Mouse (Mus musculus): ENCODE measurements around the gene Gtf2i. TPM values are rescaled to one million over a fixed set of nuclear protein-coding genes. Genes with fewer than 3 reads are reported as not detected.

Gtf2i gene
- polyA plus RNA-seq, 1 experiment from 2014 or later: 182 TPM

DNA sequence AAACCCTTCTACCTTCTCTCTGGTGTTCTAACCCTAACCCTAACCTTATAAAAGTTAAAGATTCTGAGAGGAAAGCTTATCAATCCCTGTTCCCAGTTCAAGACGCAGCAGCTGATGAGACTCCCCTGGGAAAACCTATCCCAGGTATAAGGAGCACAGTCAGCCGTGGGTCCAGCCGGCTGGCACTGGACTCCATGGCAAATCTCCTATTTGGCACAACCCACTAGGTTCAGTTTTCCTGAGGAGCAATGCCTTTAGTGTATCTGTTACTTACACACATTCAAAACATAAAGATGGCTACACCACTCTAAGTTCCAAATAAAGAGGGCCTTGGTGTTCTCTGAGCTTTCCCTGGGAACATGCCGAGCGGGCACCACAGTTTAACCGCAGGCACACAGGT is 23.5 kb downstream of the Gtf2i start:
- H3K4me2 ChIP-seq (replicated peaks): no peak overlapping the region
- no peak overlapping the region for H3K27ac ChIP-seq (replicated peaks)
- H3K9me3 ChIP-seq: no peaks in the 10 kb centered on the region
- H3K4me1 ChIP-seq: peaks cover 5% of the 10 kb centered on the region; the same call in 1 of the 2 replicates
- 92% methylated on average over 6 of the region's 6 CpGs for WGBS
- peaks cover 84% of the 10 kb centered on the region for H3K36me3 ChIP-seq
- no peaks in the 10 kb centered on the region for H3K27me3 ChIP-seq
- H3K4me3 ChIP-seq: no peak overlapping the region
- H3K9ac ChIP-seq (replicated peaks): no peak overlapping the region
- ATAC-seq (replicated peaks): no peak

DNA sequence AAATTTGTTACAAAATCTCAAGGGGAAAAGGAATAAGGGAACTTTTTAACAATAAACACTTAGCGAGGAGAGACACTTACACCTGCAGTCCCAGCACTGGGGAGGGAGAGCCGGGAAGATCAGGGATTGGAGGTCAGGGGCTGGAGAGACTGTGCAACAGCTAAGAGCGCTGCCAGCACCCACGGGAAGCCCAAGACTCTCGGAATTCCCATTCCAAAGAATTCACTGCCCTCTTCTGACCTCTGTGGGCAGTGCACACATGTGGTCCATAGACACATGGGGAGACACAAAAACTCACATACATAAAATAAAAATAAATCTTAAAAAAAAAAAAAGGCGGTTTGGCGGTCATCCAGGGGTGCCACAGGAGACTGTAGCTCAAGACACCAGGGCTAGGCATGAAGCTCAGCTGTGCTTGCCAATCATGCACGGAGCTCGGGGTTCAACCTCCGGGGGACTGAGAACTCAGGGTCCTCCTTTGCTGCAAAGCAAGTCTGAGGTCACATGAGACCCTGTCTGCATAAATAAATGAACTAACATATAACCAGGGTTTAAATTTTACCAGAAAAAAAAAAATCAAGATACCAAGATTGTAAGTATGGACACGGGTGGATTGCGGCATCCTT is 24.5 kb downstream of the Gtf2i start:
- Histone ChIP-seq H3K36me3 (peaks cover 87% of the 10 kb centered on the region), H3K4me1 (no peaks in the 10 kb centered on the region), H3K9me3 (no peaks in the 10 kb centered on the region), H3K27me3 (no peaks in the 10 kb centered on the region), H3K4me2 (replicated peaks) (no peak overlapping the region), H3K9ac (replicated peaks) (no peak overlapping the region), H3K4me3 (no peak overlapping the region), H3K27ac (replicated peaks) (no peak overlapping the region)
- no peak for ATAC-seq (replicated peaks)
- 91% methylated on average over 12 of the region's 12 CpGs for WGBS

DNA sequence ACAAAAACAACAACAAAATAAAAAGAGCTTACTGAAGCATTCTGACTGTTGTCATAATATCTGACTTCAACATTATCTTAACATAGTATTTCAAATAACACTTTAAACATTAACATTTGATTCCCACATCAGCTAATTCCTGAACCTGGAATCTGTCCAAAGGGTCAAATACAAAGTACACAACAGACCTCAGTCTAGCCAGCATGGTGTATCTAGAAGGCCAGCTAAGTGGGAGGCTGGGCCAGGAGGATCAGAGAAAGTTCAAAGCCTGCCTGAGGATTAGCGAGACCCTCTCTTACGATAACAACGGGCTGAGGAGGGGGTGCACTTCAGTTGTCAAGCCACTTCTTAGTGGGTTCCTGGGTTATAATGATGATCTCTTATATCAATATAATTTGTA is 26.5 kb downstream of the Gtf2i start:
- no peaks in the 10 kb centered on the region for H3K4me1 ChIP-seq
- no peak for ATAC-seq (replicated peaks)
- H3K9me3 ChIP-seq: no peaks in the 10 kb centered on the region
- no peak overlapping the region for H3K4me3 ChIP-seq
- WGBS: 83% methylated on average over 3 of the region's 3 CpGs
- H3K27me3 ChIP-seq: no peaks in the 10 kb centered on the region
- H3K36me3 ChIP-seq: peaks cover 94% of the 10 kb centered on the region
- H3K27ac ChIP-seq (replicated peaks): no peak overlapping the region
- H3K4me2 ChIP-seq (replicated peaks): no peak overlapping the region
- H3K9ac ChIP-seq (replicated peaks): no peak overlapping the region

DNA sequence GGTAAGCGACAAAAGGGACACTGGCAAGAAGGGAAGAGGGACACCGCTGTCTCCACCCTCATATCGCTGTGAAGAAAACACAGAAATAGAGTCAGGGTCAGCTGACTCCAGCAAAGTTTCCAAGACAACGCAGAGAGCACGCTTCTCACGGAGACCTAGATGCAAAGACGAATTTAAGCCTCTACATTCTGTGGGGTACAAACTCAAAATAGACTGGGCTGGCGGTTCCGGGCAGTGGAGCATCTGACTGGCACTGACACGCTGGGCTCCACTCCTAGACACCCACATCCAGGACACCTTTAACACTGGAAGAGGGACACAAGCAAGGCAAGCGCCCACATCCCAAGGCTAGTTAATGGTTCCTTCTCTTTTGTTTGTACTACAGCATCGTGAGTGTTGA is 29.6 kb downstream of the Gtf2i start:
- H3K9ac ChIP-seq (replicated peaks): no peak overlapping the region
- H3K27me3 ChIP-seq: no peaks in the 10 kb centered on the region
- H3K4me2 ChIP-seq (replicated peaks): no peak overlapping the region
- no peak overlapping the region for H3K27ac ChIP-seq (replicated peaks)
- peaks cover 82% of the 10 kb centered on the region for H3K36me3 ChIP-seq
- no peaks in the 10 kb centered on the region for H3K4me1 ChIP-seq
- no peaks in the 10 kb centered on the region for H3K9me3 ChIP-seq
- no peak overlapping the region for H3K4me3 ChIP-seq
- 95% methylated on average over 12 of the region's 12 CpGs for WGBS
- ATAC-seq (replicated peaks): no peak

DNA sequence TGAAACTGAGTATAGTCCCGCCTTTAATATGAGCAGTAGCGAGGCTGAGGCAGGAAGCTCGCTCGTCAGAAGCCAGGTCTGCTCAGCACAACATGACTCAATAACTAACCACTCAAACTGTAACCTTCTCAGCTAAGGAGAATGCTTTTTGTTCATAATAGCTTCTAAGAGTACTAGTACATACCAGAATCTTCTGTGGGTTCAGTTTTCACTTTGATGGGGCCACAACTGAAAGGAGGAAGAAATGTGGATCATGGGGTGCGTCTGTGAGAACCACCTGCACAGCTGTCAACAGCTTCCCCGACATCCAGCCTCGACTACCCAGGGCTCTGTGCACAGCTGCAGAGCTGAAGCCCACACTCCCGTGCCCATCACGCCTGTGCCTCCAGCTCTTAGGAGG is 32.0 kb downstream of the Gtf2i start:
- no peak for ATAC-seq (replicated peaks)
- WGBS: 93% methylated on average over 9 of the region's 9 CpGs
- Histone ChIP-seq H3K27ac (replicated peaks) (no peak overlapping the region), H3K4me3 (no peak overlapping the region), H3K9me3 (no peaks in the 10 kb centered on the region), H3K36me3 (peaks cover 80% of the 10 kb centered on the region), H3K4me1 (no peaks in the 10 kb centered on the region), H3K9ac (replicated peaks) (no peak overlapping the region), H3K4me2 (replicated peaks) (no peak overlapping the region), H3K27me3 (no peaks in the 10 kb centered on the region)

DNA sequence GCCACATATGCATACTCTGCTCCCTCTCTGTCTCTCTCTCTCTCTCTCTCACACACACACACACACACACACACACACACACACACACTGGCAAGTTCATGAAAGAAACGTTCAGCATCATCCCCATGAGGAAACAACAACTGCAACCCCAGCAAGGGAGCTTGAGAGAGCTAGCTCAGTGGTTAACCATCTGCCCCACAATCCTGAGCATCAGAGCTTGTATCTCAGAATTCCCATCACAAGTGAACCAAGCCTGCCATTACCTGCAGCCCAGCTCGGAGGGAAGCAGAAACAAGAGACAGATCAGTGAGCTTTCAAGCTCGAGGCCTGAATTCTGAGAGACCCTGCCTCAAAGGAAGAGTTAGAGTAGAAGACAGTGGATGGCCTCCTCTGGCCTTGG is 32.5 kb downstream of the Gtf2i start:
- Histone ChIP-seq H3K9me3 (no peaks in the 10 kb centered on the region), H3K9ac (replicated peaks) (no peak overlapping the region), H3K4me1 (no peaks in the 10 kb centered on the region), H3K4me3 (no peak overlapping the region), H3K4me2 (replicated peaks) (no peak overlapping the region), H3K36me3 (peaks cover 80% of the 10 kb centered on the region), H3K27me3 (no peaks in the 10 kb centered on the region), H3K27ac (replicated peaks) (no peak overlapping the region)
- 79% methylated on average over 3 of the region's 3 CpGs for WGBS
- no peak for ATAC-seq (replicated peaks)

DNA sequence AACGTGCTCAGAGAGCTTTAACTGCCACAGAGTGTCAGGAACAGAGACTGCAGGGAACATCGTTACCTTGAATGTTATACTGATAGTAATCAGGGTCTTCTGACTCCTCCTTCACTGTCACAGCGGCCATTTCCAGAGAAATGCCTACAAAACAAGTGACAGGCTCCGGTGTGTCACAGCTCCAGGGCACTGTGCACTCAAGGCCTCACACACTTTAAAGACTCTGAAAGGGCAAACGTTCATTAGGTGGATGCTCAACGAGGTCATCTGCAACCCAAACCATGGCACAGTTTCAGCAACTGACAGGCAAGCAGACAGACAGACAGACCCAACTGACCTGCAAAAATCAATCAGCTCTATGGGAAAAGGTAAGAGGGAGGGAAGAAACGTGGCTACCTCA is 35.2 kb downstream of the Gtf2i start:
- Histone ChIP-seq H3K27me3 (no peaks in the 10 kb centered on the region), H3K36me3 (peaks cover 80% of the 10 kb centered on the region), H3K4me1 (no peaks in the 10 kb centered on the region), H3K27ac (replicated peaks) (no peak overlapping the region), H3K4me3 (no peak overlapping the region), H3K9me3 (no peaks in the 10 kb centered on the region), H3K9ac (replicated peaks) (no peak overlapping the region), H3K4me2 (replicated peaks) (no peak overlapping the region)
- 88% methylated on average over 7 of the region's 7 CpGs for WGBS
- ATAC-seq (replicated peaks): no peak

DNA sequence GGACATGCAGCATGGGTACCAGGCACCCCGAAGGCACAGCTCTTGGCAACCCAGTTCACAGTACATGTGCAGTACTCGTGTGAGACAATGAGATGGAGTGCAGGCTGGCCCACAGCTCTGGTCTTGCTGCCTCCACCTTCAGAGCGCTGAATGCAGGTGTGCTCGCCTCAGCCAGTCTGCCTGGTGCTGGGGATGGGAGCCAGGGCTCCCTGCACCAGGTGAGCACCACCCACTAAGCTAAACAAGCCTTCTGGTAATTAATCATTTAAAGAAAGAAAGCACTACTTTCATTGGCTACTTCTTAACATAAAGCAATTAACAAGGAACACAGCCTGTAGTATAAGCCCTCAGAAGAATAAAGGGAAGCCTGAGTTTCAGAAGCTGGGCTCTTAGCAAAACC is 37.5 kb downstream of the Gtf2i start:
- no peak for ATAC-seq (replicated peaks)
- 86% methylated on average over 4 of the region's 4 CpGs for WGBS
- peaks cover 81% of the 10 kb centered on the region for H3K36me3 ChIP-seq

DNA sequence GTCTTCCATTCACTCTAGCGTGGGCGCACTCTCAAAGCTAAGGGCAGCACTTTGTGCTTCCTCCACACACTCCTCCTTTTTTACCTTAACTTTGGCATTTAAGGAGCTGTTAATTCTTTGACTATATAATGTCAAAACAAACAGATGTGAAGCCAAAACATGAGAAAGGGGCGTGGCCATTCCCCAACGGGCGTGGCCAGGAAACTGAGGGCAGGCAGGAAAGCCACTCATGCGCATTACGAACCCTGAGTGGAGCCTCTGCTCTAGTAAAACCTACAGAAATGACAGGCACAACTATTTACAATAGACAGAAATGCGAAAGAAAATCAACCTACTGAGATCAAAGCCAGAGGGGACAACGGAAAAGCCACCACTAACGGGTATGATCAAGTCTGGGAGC is 39.0 kb downstream of the Gtf2i start:
- no peak overlapping the region for H3K4me2 ChIP-seq (replicated peaks)
- ATAC-seq (replicated peaks): no peak
- no peak overlapping the region for H3K9ac ChIP-seq (replicated peaks)
- WGBS: 83% methylated on average over 10 of the region's 10 CpGs
- no peak overlapping the region for H3K27ac ChIP-seq (replicated peaks)
- H3K4me3 ChIP-seq: no peak overlapping the region
- no peaks in the 10 kb centered on the region for H3K4me1 ChIP-seq
- H3K27me3 ChIP-seq: no peaks in the 10 kb centered on the region
- no peaks in the 10 kb centered on the region for H3K9me3 ChIP-seq
- H3K36me3 ChIP-seq: peaks cover 88% of the 10 kb centered on the region

More for the DNA sequence above, 37.5 kb downstream of the Gtf2i start:
- Histone ChIP-seq H3K9ac (replicated peaks) (no peak overlapping the region), H3K9me3 (no peaks in the 10 kb centered on the region), H3K4me2 (replicated peaks) (no peak overlapping the region), H3K4me3 (no peak overlapping the region), H3K4me1 (no peaks in the 10 kb centered on the region), H3K27me3 (no peaks in the 10 kb centered on the region), H3K27ac (replicated peaks) (no peak overlapping the region)

DNA sequence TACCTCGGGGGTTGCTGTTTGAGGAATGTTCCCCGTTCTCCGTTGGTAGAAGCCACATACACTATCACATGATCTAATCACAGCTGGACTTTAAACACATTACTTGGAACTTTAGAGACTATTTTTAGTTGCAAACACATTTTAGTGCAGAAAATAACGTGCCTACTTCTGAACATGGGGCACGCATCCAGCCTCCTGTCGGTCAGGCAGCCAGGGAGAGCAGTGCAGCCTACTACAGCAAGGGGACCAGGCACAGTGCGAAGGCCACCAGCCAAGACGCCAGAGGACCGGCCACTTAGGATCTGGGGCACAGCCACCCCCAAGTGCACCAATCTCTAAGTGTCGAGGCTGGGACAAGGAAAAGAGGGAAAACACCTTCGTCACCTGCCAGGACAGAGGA is 39.5 kb downstream of the Gtf2i start:
- H3K27ac ChIP-seq (replicated peaks): no peak overlapping the region
- no peak overlapping the region for H3K4me3 ChIP-seq
- no peak overlapping the region for H3K4me2 ChIP-seq (replicated peaks)
- no peaks in the 10 kb centered on the region for H3K9me3 ChIP-seq
- no peak overlapping the region for H3K9ac ChIP-seq (replicated peaks)
- H3K27me3 ChIP-seq: no peaks in the 10 kb centered on the region
- no peaks in the 10 kb centered on the region for H3K4me1 ChIP-seq
- no peak for ATAC-seq (replicated peaks)
- WGBS: 85% methylated on average over 11 of the region's 11 CpGs
- peaks cover 91% of the 10 kb centered on the region for H3K36me3 ChIP-seq

DNA sequence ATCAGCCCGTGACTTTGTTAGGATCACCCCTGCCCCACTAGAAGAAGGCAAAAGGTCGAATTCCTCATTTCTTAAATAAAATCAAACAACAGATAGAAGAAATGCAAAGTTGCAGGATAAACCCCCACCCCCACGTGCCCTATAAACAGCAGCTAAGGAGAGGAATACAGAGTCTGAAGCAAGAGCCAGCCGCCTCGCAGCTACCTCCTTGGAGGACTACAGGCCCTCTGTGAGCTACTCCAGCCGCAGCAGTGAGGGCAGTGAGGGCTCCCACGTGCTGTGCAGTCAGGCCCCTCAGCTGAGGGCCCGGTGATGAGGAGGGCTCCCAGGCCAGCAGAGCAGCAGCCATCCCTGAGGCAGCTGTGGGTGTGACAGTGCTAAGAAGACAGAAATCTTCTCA is 40.8 kb downstream of the Gtf2i start:
- Histone ChIP-seq H3K9me3 (no peaks in the 10 kb centered on the region), H3K4me2 (replicated peaks) (no peak overlapping the region), H3K4me1 (no peaks in the 10 kb centered on the region), H3K27ac (replicated peaks) (no peak overlapping the region), H3K9ac (replicated peaks) (no peak overlapping the region), H3K4me3 (no peak overlapping the region), H3K27me3 (no peaks in the 10 kb centered on the region), H3K36me3 (peaks cover 80% of the 10 kb centered on the region)
- ATAC-seq (replicated peaks): no peak
- WGBS: 85% methylated on average over 8 of the region's 8 CpGs

DNA sequence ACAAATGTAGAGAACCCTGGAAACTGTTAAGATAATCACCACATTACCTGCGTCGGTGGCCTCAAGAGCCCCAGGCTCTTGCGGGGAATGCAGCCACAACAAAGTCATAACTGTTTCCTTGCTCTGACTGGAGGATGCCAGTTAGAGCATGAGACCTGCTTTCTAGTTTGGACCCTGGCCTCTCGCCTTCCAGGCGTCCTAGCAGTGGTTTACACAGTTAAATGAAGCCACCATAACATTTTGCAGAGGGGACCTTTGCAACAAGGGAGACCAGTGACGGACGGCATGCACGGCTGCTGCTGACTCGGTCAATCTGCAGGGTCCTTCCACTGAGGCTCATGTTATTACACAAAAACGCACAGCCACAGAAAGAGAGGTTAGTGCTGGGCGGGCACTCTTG is 41.8 kb downstream of the Gtf2i start:
- Histone ChIP-seq H3K9ac (replicated peaks) (no peak overlapping the region), H3K9me3 (no peaks in the 10 kb centered on the region), H3K4me1 (no peaks in the 10 kb centered on the region), H3K36me3 (peaks cover 80% of the 10 kb centered on the region), H3K4me2 (replicated peaks) (no peak overlapping the region), H3K27ac (replicated peaks) (no peak overlapping the region), H3K4me3 (no peak overlapping the region), H3K27me3 (no peaks in the 10 kb centered on the region)
- WGBS: 80% methylated on average over 11 of the region's 11 CpGs
- ATAC-seq (replicated peaks): no peak

DNA sequence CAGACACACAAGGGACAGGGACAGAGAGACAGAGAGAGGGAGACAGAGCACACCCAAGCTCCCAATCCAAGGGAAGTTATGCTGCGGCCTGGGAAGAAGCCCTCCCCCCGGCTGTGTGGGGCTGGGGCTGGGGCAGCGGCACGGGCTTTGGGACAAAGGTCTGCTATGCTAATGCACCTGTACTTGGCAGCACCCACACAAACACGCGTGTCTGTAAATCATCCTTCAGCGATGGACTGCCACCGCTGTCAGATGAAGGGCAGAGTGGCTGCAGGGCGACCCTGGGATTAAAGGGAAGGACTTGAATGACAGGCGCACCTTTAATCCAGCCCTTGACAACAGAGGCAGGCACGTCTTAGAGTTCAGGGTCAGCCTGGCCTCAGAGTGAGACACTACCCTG is 43.1 kb downstream of the Gtf2i start:
- H3K36me3 ChIP-seq: peaks cover 78% of the 10 kb centered on the region
- no peak for ATAC-seq (replicated peaks)
- 94% methylated on average over 11 of the region's 11 CpGs for WGBS
- no peak overlapping the region for H3K9ac ChIP-seq (replicated peaks)
- no peak overlapping the region for H3K4me2 ChIP-seq (replicated peaks)
- no peaks in the 10 kb centered on the region for H3K4me1 ChIP-seq
- no peak overlapping the region for H3K27ac ChIP-seq (replicated peaks)
- no peak overlapping the region for H3K4me3 ChIP-seq
- no peaks in the 10 kb centered on the region for H3K27me3 ChIP-seq
- no peaks in the 10 kb centered on the region for H3K9me3 ChIP-seq
